Mouse (Mus musculus) CH12.LX (cell line): ENCODE data around the gene Abhd12. TPM values are rescaled to one million over a fixed set of nuclear protein-coding genes. Genes with fewer than 3 reads are reported as not detected.

Experiments used
- DNase-seq: peaks from one replicate; pipeline ENCODE4 v3.0.0-alpha.2; 2013; ENCODE audit errors: extremely low read depth
- H3K27ac ChIP-seq: 2 replicates; pipeline ENCODE4 v1.5.1; 2012; ENCODE audit warnings: low read depth, mild to moderate bottlenecking, control low read depth, moderate library complexity; ENCODE audit not compliant: insufficient read depth
- H3K27me3 ChIP-seq: replicated peaks from 2 replicates; pipeline ENCODE3; 2012; ENCODE audit warnings: inconsistent platforms
- H3K36me3 ChIP-seq, 2 experiments: replicated peaks in 1 of 2; 2 replicates each; pipeline versions ENCODE3 to v1.6.1; 2012; ENCODE audit warnings: inconsistent platforms in 1 of 2, low read length in 1 of 2, mild to moderate bottlenecking in 1 of 2, mixed read lengths in 1 of 2, moderate library complexity in 1 of 2; ENCODE audit not compliant: control insufficient read depth in 1 of 2, insufficient read depth in 1 of 2
- H3K4me1 ChIP-seq, 2 experiments: 2 replicates each; pipeline ENCODE4 v1.6.1; 2012; ENCODE audit warnings: inconsistent platforms in 1 of 2, moderate library complexity in 1 of 2; ENCODE audit not compliant: insufficient read depth in 2 of 2, control insufficient read depth in 1 of 2
- H3K4me2 ChIP-seq: 2 replicates; pipeline ENCODE4 v1.6.1; 2012; ENCODE audit warnings: low read depth, mild to moderate bottlenecking, control low read depth; ENCODE audit not compliant: poor library complexity, insufficient read depth, severe bottlenecking
- H3K4me3 ChIP-seq, 3 experiments: fragments of 150-350 bp in 1 of 3; sonication (generic) in 1 of 3; replicated peaks in 1 of 3; 2 replicates each; pipeline versions ENCODE3 to v1.5.1; 2011 to 2012; ENCODE audit warnings: low read depth in 2 of 3, low read length in 2 of 3, mild to moderate bottlenecking in 2 of 3, moderate library complexity in 2 of 3, control low read depth in 1 of 3, improper control_type of control experiment in 1 of 3, inconsistent platforms in 1 of 3, mixed read lengths in 1 of 3; ENCODE audit not compliant: poor library complexity in 1 of 3
- H3K79me2 ChIP-seq: replicated peaks from 2 replicates; pipeline ENCODE4 v1.6.1; 2012; ENCODE audit warnings: mild to moderate bottlenecking, moderate library complexity; ENCODE audit not compliant: control insufficient read depth, poor library complexity, insufficient read depth, severe bottlenecking; ENCODE audit errors: extremely low read depth
- H3K9ac ChIP-seq: 2 replicates; pipeline ENCODE4 v1.6.1; 2012; ENCODE audit warnings: low read depth, mild to moderate bottlenecking, control low read depth, moderate library complexity; ENCODE audit not compliant: insufficient read depth
- H3K9me3 ChIP-seq: replicated peaks from 2 replicates; pipeline ENCODE3; 2012; ENCODE audit warnings: low read length, inconsistent platforms, mixed read lengths
- BHLHE40 ChIP-seq: IDR thresholded peaks from 2 replicates; pipeline ENCODE4 v1.6.1; 2011; ENCODE audit warnings: mild to moderate bottlenecking, low read depth, low read length, improper control_type of control experiment
- CHD1 ChIP-seq: IDR thresholded peaks from 2 replicates; pipeline ENCODE4 v1.6.1; 2012; ENCODE audit warnings: low read depth, low read length, improper control_type of control experiment, inconsistent platforms
- CHD2 ChIP-seq: IDR thresholded peaks from 2 replicates; pipeline ENCODE4 v1.6.1; 2011; ENCODE audit warnings: low read length, improper control_type of control experiment
- CTCF ChIP-seq, 2 experiments: IDR thresholded peaks in 1 of 2; conservative IDR thresholded peaks in 1 of 2; 2 replicates each; pipeline ENCODE4 v1.5.1; 2011 to 2012; ENCODE audit warnings: low read depth in 2 of 2, low read length in 2 of 2, improper control_type of control experiment in 1 of 2, inconsistent platforms in 1 of 2, mild to moderate bottlenecking in 1 of 2, moderate library complexity in 1 of 2
- E2F4 ChIP-seq: IDR thresholded peaks from 2 replicates; pipeline ENCODE4 v1.6.1; 2011; ENCODE audit warnings: low read depth, low read length, improper control_type of control experiment; ENCODE audit not compliant: insufficient replicate concordance
- ELF1 ChIP-seq: IDR thresholded peaks from 2 replicates; pipeline ENCODE4 v1.6.1; 2014; ENCODE audit warnings: low read depth, mild to moderate bottlenecking, inconsistent platforms, low read length, improper control_type of control experiment
- EP300 ChIP-seq: IDR thresholded peaks from 2 replicates; pipeline ENCODE4 v1.6.1; 2011; ENCODE audit warnings: low read length, improper control_type of control experiment
- HCFC1 ChIP-seq: IDR thresholded peaks from 2 replicates; pipeline ENCODE4 v1.6.1; 2012; ENCODE audit warnings: low read depth, mild to moderate bottlenecking, inconsistent platforms, low read length, improper control_type of control experiment
- IRF4 ChIP-seq: IDR thresholded peaks from 2 replicates; pipeline ENCODE4 v1.6.1; 2014; ENCODE audit warnings: low read depth, mild to moderate bottlenecking, inconsistent platforms, low read length, improper control_type of control experiment
- MAFK ChIP-seq: IDR thresholded peaks from 2 replicates; pipeline ENCODE4 v1.6.1; 2011; ENCODE audit warnings: low read length, improper control_type of control experiment; ENCODE audit not compliant: insufficient replicate concordance
- MAX ChIP-seq: IDR thresholded peaks from 2 replicates; pipeline ENCODE4 v1.6.1; 2011; ENCODE audit warnings: low read length, improper control_type of control experiment
- MAZ ChIP-seq: IDR thresholded peaks from 2 replicates; pipeline ENCODE4 v1.6.1; 2012; ENCODE audit warnings: low read depth, mild to moderate bottlenecking, inconsistent platforms, low read length, improper control_type of control experiment, moderate library complexity
- NELFE ChIP-seq: IDR thresholded peaks from 2 replicates; pipeline ENCODE4 v1.6.1; 2011; ENCODE audit warnings: low read depth, low read length, improper control_type of control experiment
- NRF1 ChIP-seq: IDR thresholded peaks from 2 replicates; pipeline ENCODE4 v1.6.1; 2014; ENCODE audit warnings: low read depth, mild to moderate bottlenecking, inconsistent platforms, low read length, improper control_type of control experiment, moderate library complexity
- PAX5 ChIP-seq: IDR thresholded peaks from 2 replicates; pipeline ENCODE4 v1.6.1; 2012; ENCODE audit warnings: low read length, inconsistent platforms, mixed read lengths
- RAD21 ChIP-seq: IDR thresholded peaks from 2 replicates; pipeline ENCODE4 v1.6.1; 2011; ENCODE audit warnings: low read depth, mild to moderate bottlenecking, low read length, improper control_type of control experiment, moderate library complexity
- TBP ChIP-seq: conservative IDR thresholded peaks from 2 replicates; pipeline ENCODE4 v1.6.1; 2011; ENCODE audit warnings: low read depth, low read length, improper control_type of control experiment
- UBTF ChIP-seq: IDR thresholded peaks from 2 replicates; pipeline ENCODE4 v1.6.1; 2012; ENCODE audit warnings: low read depth, mild to moderate bottlenecking, inconsistent platforms, low read length, improper control_type of control experiment, moderate library complexity
- ZKSCAN1 ChIP-seq: IDR thresholded peaks from 2 replicates; pipeline ENCODE4 v1.6.1; 2012; ENCODE audit warnings: low read depth, inconsistent platforms, low read length, improper control_type of control experiment, borderline replicate concordance
- ZNF384 ChIP-seq: IDR thresholded peaks from 2 replicates; pipeline ENCODE4 v1.6.1; 2012; ENCODE audit warnings: low read depth, low read length, improper control_type of control experiment, inconsistent platforms
- dilution Hi-C: fragments of 300-500 bp; cut with MboI; formaldehyde crosslinking; loops from 2 replicates; pipeline ENCODE4 v1.14.3; 2020; ENCODE audit warnings: low sequenced_read_pairs; ENCODE audit not compliant: extremely low pct_unique_long_range_greater_than_20kb, extremely low pct_ligation_motif_present
- in situ Hi-C: fragments of 300-500 bp; cut with MboI; formaldehyde crosslinking; loops from 3 replicates; pipeline ENCODE4 v1.14.3; 2019; ENCODE audit warnings: low sequenced_read_pairs, low pct_ligation_motif_present, low pct_unique_long_range_greater_than_20kb, mixed read lengths
- polyA plus RNA-seq: library from polyadenylated mRNA; unstranded; fragments of >175 nt; gene quantifications from 2 replicates; pipeline ENCODE4 v1.2.1, GENCODE M21; 2012; ENCODE audit warnings: low read depth; ENCODE audit not compliant: insufficient read length
- total RNA-seq, 2 experiments: library from RNA; depleted of rRNA; stranded (reverse); fragments of 300-350 nt in 1 of 2; fragments of >200 nt in 1 of 2; gene quantifications; 2 replicates each; pipeline ENCODE4 v1.2.3; 2012 to 2014

Gene Abhd12
- total and polyA plus RNA-seq, 3 experiments: 43.6 to 51.5 (median 51.3) TPM

DNA sequence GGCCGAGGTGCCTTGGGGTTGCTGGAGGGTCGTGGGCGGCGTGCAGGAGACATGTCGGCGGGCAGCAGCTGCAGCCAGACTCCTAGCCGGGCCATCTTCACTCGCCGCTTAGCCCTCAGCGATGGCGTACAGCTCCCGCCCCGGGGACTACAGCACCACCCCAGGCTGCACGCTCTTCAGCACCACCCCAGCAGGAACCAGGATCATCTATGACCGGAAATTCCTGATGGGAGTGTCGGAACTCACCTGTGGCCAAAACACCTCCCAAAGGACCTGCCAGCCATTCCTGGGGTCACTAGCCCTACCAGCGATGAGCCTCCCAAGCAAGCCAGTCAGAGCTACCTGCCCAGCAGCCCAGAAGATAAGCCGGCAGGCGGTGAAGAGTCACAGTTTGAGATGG is 28.9 kb upstream of the Abhd12 start:
- in situ Hi-C loops (no loop called here), dilution Hi-C loops (no loop called here)
- no peaks in the 10 kb centered on the region for H3K4me1 ChIP-seq
- H3K9ac ChIP-seq: no peak overlapping the region
- no peak for DNase-seq
- no peaks in the 10 kb centered on the region for H3K9me3 ChIP-seq
- peaks cover 9 to 57% of the 10 kb centered on the region in 2 experiments for H3K36me3 ChIP-seq
- no peak overlapping the region for H3K27ac ChIP-seq
- H3K79me2 ChIP-seq: no peaks in the 10 kb centered on the region
- no peak overlapping the region for H3K4me2 ChIP-seq
- TF ChIP-seq UBTF (no peak), CTCF (conservative IDR thresholded peaks at IDR 0.05 in 1 of 2, IDR thresholded peaks at IDR 0.05 in 1 of 2; ENCODE audit: low read depth in 2 of 2, low read length in 2 of 2) (no peak), EP300 (no peak), MAX (no peak), E2F4 (no peak), HCFC1 (no peak), CHD2 (no peak), IRF4 (no peak), NELFE (no peak), CHD1 (no peak), BHLHE40 (no peak), ZNF384 (no peak), RAD21 (no peak), ZKSCAN1 (no peak), PAX5 (no peak), TBP (no peak), NRF1 (no peak), ELF1 (no peak), MAFK (no peak)
- H3K27me3 ChIP-seq: no peaks in the 10 kb centered on the region
- no peak overlapping the region for H3K4me3 ChIP-seq

DNA sequence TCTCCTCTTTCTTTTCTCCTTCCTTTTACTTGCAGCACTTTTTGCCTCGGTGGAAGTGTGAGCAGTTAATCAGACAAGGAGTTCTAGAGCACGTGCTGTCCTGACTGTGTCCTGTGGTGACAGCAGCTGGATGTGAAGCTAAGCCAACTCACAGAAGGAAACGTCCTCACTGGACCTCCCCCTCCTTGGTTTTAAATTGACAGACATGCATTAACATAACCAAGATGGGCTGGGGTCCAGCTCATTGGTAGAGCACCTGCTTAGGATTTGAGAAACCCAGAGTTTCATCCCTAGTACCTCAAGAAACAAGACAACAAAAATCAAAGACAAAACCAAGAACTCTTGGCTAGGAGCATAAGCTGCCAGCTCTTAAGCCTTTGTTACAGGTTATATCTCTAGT is 26.3 kb upstream of the Abhd12 start:
- Histone ChIP-seq H3K9me3 (no peaks in the 10 kb centered on the region), H3K27ac (no peak overlapping the region), H3K4me2 (no peak overlapping the region), H3K36me3 (peaks cover 10 to 65% of the 10 kb centered on the region in 2 experiments), H3K9ac (no peak overlapping the region), H3K4me3 (no peak overlapping the region), H3K79me2 (no peaks in the 10 kb centered on the region), H3K27me3 (no peaks in the 10 kb centered on the region), H3K4me1 (no peaks in the 10 kb centered on the region)
- DNase-seq: no peak
- in situ Hi-C loops: no loop called here
- dilution Hi-C loops: no loop called here
- no peak for TF ChIP-seq E2F4
- no peak for TF ChIP-seq ZNF384
- no peak for TF ChIP-seq MAZ
- TF ChIP-seq PAX5: no peak
